Mouse (Mus musculus): Measurements from ENCODE around the gene Kdelr3. TPM values are rescaled to one million over a fixed set of nuclear protein-coding genes. Genes with fewer than 3 reads are reported as not detected.

Gene Kdelr3
- total RNA-seq, 2 experiments from 2014 or later: 1.0 to 1.3 TPM

DNA sequence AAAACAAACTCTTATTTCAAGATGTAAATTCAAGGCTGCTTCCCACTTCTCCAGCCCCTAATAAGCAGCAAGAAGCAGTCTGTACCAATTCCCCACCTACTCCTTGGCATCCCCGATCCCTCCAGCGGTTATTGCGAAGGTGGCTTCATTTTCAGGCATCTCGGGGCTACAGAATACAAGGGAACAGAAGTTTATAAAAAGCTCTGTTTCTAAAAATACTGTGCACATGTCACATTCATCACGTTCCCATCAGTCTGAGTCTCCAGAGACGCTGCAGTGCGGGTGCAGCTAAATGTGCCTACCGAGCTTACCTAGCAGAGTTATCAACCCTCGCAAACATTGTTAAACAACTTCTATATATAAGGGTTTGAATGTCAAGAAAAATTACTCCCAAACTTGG lies 46.2 kb downstream of the Kdelr3 start:
- no peak for DNase-seq (ENCODE audit: low spot score in 2 of 2)

DNA sequence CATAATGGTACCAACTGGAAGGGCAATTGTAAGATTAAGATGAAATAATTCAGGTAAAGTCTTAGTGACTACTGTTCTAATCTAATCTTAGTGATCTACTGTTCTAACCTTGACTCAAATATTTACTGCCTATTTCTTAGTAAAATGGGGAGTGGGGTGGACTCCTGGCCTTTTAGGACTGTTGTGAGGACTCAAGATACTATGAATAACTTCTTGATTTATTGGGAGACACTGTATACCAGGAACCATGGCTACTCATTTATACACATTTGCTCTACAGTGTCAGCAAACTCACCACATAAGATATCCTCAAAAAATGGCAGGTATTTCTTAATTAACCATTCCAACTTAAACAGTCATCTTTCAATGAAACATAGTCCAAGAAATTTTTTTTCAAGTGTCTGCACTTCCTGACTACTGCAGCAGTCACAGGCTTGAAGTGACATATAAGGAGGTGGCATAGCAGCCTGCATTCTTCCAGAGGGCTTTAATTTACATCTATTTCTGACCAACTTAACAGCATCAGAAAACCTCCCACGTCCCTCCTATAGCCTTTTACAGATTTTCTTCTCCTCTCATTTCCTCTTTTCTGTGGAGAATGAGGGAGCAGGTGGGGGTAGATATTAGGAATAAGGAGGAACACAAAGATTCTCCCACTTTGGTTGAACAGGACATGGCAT lies 59.5 kb downstream of the Kdelr3 start:
- no peak for DNase-seq (ENCODE audit: low spot score in 2 of 2)

GRCm38 (mm10) chr15:79576947-79577346 lies 60.7 kb downstream of the Kdelr3 start:
- no peak for DNase-seq (ENCODE audit: low spot score in 2 of 2)

Small RNA genes lying within 50 kb of the gene (microRNA-seq; reads per million reads assigned to microRNA genes)
- 0 reads per million in 2 experiments for gene Gm44302

Other genes with a start within 250 kb of the Kdelr3 start
- gene Baiap2l2, start 230.9 kb upstream of the Kdelr3 start, total RNA-seq (2021): 1 to 10 TPM; 2.8 to 4.8 TPM
- gene Pla2g6, start 188.0 kb upstream of the Kdelr3 start, total RNA-seq (2021): 10 to 100 TPM; 18.3 to 22.5 TPM
- gene Maff, start 169.8 kb upstream of the Kdelr3 start, total RNA-seq (2021): 1 to 10 TPM; 1.7 to 2.0 TPM
- 10 to 100 TPM; 46.1 to 48.1 TPM for gene Tmem184b, start 112.8 kb upstream of the Kdelr3 start, total RNA-seq (2021)
- gene Csnk1e, start 60.8 kb upstream of the Kdelr3 start, total RNA-seq (2021): 100 to 1,000 TPM; 172 to 178 TPM
- 10 to 100 TPM; 57.7 to 66.4 TPM for gene Kcnj4, start 11.2 kb upstream of the Kdelr3 start, total RNA-seq (2021)
- gene Ddx17, start 30.3 kb downstream of the Kdelr3 start, total RNA-seq (2021): 100 to 1,000 TPM; 381 to 420 TPM
- 1 to 10 TPM; 1.3 to 1.7 TPM for gene Dmc1, start 88.7 kb downstream of the Kdelr3 start, total RNA-seq (2021)
- 10 to 100 TPM in 1 of 2 experiments, 1 to 10 TPM in 1; 9.2 to 10.1 TPM for gene Fam227a, start 142.5 kb downstream of the Kdelr3 start, total RNA-seq (2021)
- gene Cby1, start 142.8 kb downstream of the Kdelr3 start, total RNA-seq (2021): 10 to 100 TPM; 55.6 to 56.6 TPM
- gene Tomm22, start 154.4 kb downstream of the Kdelr3 start, total RNA-seq (2021): 100 to 1,000 TPM in 1 of 2 experiments, 10 to 100 TPM in 1; 99.9 to 107 TPM
- 10 to 100 TPM; 36.6 to 40.5 TPM for gene Josd1, start 171.5 kb downstream of the Kdelr3 start, total RNA-seq (2021)
- gene Gtpbp1, start 174.4 kb downstream of the Kdelr3 start, total RNA-seq (2021): 10 to 100 TPM; 42.5 to 46.8 TPM
- gene Sun2, start 226.1 kb downstream of the Kdelr3 start, total RNA-seq (2021): 10 to 100 TPM; 16.1 to 19.1 TPM